Mouse (Mus musculus): ENCODE measurements at regions not wholly inside any gene's neighbourhood (a gene's known extent, or its start where the extent isn't known, plus 50 kb on each side); places are given as distances from the start of the nearest gene placed in this dataset.

DNA sequence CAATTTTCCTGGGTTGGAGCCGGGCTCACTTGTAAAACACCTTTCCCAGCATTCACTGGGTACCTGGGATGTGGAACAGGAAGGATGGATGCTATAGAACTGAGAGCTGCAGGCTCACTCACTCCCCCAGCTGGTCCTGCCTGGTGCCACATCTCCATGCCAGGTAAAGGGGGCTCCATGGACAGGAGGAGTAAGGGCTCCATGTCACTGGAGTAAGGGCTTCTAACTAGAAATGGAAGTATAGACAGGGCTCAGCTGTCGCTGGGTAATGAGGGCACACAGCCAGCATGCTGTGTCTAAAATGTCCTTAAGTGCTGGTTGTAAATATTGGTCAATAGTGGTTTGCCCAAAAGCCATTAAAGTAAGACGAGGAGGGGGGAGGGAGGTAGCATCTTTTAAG, 99.4 kb upstream of the Gpr12 start:
- DNase-seq = no peak

DNA sequence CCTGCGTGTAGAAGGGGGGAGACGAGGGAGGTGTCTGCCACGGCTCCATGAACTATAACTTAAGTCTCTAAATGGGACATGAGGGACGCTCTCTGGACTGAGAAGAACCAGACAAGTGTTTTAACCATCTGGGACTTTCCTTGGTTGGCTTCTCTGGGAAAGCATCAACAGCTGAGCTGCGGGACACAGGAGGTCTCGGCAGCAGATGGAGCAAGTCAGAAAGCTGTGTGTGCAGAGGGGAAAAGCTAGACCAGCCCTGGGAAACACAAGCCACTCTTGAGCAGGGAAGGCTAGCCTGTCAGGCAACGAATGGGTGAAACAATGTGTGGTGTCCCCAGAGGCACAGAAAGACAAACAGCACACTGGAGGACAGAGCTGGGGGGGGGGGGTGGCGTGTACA, 98.5 kb upstream of the Gpr12 start:
- DNase-seq = no peak

DNA sequence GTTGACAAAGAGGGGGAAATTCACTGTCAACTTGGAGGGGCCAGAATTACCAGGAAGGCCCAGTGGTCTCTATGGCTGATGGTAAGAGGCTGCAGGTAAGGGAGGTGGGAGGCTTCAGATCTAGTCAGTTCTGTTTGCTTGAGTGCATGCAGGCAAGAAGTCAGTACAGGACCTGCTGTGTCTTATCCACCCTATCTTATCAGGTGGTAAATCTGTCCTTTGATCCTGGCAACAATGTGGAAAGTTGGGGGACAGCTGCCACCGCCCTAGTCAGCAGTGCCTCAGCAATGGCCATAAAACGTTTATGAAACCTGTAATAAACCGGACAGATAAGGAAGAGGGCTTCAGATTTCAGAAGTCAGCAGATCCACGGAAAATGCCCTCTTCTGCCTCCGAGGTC, 97.9 kb upstream of the Gpr12 start:
- DNase-seq = no peak

DNA sequence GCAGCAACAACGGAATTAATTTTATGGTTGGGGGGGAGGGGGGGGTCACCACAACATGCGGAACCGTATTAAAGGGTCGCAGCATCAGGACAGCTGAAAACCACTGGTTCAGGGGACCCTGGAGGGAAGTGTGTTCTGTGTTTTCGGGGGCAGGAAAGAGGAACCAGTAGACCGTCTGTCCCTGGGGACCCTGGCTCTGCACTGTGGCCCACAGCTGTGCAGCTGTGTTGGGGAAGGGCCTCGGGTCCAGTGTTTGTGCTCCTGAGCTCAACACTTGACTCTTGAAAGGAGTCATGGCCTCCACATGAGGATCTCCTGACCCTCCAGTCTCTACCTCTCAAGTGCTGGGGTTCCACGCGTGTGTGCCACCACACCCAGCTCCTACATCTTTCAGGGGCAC, 96.5 kb upstream of the Gpr12 start:
- DNase-seq = no peak

DNA sequence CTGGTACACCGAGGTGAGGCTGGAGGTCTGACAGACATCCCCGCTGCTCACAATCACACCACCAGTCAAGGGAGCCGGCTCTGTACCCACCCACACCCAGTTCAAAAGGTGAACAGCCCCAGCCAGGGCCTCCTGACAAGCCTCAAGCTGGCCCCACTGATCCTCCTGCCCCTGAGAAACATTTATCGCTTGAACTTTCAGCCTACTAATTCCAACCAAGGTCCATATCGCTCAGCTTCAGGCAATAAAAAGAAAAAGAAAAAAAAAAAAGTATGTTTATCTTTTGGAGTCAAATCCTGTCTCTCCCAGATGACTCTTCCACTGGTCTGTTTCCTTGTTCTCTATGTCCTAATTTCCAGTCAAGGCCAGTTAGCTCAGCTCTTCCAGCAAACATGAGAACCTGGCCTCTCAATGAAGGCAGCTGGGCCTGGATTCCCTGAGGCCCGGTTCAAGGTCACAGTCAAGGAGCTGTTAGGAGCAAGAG, 94.2 kb upstream of the Gpr12 start:
- DNase-seq = no peak

DNA sequence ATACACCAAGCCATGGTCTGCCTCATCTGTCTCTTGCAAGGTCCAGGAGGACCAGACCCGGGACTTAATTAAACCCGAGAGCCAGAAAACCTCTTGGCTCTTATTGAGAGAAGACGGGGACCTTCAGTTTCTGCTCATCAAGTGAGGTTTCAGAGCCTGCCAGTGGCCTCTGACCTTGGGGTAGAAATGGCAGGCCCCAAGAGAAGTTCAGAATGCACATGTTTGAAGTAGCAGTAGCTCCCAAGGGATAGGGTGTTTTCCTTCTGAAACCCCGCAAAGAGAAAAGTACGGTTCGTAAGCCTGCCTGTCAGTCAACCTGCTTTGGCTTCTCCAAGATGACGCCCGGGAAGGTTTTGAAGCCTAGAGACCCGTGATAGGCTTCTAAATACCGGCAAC, 93.7 kb upstream of the Gpr12 start:
- DNase-seq = no peak

DNA sequence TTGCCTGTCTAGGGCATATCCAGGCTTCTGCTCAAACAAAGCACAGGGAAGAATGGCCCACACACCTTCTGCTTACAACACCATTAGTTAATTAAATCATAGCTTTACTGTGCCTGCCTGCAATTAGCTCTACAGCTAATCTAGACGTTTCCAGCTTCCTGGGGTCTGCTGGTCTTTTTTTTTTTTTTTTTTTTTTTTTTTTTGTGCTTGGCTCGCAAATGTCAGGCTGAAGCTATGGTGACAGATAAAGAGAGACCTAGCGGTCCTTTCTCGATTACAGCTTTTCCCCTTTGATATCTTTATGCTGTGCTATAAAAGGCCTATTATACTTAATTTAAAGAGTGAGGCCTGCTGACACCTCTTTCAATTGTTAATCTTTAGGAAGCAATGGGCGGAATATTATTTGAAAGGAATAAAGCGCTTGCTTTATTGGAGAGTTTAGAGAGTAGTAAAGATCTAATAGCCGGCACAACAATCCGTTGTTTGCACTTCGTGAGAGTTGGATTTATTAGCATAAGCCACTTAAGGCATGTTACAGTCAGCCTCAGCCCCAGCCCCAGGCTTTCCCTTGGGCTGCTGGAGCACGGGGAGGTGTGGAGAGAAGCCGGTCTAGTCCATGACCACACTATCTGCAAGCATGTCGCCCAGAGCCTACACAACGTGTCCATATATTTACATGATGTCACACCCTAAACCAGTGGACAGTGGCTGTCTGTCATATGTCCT, 93.2 kb upstream of the Gpr12 start:
- DNase-seq = no peak

DNA sequence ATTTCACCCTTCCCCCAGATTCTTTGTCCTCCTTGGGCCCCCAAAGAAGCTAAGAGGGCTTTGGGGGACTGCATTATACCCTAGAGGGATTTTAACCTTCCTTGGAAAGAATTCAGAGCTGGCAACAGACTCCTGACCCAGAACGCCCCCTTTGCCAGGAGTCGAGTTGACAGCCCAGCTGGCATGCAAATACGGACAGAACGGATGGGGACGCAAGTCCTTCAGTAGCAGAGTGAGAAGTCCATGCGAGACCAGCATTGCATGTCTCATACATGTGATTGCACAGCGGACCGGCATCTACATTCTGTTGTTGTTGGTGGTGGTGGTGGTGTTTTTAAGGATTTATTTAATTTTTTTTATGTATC, 92.1 kb upstream of the Gpr12 start:
- no peak for DNase-seq

DNA sequence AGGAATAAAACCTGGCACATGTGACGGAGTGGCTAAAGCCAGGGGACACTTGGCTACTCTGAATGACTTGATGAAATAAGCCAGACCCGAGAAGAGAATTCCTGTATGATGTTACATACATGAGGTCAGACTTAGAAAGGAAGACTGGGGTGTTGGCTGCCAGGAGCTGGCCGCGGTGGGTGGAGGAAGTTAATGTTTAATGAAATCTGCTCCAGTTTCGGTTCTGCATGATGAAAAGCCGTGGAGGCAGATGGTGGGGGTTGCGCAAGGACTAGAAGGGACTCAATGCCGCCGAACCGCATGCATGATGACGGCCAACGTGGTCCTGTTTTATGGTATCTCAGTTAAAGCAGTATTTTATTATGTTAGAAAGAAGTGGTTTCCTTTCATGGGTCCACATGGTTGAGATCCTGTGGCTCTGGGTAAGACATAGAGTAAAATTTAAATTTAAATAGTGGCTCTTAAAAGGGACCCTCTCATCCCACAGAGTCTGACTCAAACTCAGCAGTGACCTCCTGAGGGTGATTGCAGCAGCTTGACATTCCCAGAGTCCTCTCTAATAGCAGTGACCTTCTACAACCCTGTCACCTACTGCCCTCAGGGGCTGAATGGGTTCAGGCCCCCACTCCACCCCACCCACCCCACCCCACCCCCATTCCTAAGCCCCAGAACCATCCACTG, 91.6 kb upstream of the Gpr12 start:
- DNase-seq = no peak

DNA sequence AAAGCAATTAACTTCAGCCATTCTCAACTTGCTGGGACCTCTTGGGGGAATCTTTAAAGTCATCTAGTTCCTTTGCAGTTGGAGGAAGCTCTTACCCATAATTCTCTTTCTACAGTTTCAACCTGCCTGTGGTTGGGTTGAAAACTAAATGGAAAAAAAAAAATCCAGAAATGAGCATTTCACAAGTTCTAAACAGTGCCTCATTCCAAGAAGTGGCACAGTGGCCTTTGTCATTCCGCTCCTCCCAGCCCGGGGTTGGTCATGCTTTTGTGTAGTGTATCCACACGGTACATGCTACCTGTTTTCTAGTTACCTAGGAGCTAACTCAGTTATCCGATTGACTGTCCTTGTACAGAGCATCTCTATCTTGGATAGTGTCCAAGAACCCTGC, 90.8 kb upstream of the Gpr12 start:
- no peak for DNase-seq

DNA sequence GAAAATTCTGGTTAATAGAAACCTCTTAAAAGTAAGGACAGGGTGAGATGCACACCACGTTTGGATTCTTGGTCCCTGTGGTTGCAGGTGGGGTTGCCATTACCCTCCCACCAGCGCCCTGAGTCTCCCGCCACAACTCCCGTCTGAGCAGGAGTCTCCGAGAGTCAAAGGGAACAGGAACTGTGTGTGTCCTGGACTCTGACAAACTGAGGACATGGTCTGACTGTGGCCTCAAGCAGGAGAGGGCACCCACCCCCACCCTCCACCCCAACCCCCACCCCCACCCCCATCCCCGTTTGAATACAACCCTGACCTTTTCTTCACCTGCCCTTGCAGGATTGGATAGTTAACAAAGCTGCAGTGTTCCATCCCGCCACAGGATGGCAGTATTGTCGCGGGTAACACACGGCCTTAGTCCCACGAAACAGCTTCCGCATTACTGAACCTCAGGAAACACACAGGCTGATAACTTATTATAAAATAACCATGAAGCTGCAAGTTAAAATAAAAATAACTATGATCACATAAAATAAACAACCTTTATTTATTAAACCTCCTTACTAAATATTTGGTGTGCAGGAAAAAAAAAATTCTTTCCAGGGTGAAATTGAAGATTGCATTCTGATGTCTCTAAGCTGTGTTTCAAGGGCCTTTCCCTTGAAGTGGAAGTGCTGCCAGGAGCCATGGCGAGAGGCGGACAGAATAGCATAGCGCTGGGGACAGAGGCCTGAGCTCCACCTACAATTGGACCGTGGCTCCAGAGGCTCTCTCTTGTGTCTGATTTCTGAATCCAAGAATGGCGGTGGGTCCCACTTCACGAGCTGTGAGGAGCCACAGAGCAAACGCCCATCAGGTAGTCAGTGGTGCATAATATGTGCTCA, 90.2 kb upstream of the Gpr12 start:
- peak; percentile 39 for DNase-seq

DNA sequence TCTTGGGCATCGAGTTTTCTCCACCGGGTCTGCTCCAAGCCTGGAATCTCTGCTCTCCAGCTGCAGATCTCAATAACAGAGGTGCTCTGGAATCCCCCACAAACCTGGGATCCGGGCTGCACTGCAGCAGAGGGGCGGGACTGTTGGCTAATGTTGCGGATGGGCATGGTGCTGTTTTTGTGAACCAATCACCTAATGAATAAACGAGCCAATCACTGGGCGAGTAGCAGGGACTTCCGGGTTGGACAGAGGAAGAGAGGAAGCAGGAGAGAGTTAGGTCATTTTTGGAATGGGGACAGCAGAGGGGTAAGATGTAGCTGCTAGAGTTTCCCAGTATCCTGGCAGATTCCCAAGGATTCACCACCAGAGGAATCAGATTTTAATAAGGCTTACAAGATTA, 76.7 kb upstream of the Gpr12 start:
- no peak for DNase-seq

DNA sequence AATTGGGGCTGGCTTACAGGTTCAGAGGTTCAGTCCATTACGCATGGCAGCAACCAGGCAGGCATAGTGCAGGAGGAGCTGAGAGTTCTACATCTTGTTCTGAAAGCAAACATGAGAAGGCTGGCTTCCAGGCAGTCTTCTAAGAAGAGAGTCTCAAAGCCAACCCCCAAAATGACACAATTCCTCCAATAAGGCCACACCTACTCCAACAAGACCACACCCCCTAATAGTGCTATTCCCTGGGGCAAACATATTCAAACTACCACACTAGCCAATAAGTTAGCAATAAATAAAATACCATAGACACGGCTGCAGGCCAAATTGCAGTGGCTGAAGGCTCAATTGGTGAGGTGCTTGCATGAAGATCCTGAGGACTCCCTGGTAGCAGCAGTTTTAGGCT, 72.2 kb upstream of the Gpr12 start:
- DNase-seq = no peak

DNA sequence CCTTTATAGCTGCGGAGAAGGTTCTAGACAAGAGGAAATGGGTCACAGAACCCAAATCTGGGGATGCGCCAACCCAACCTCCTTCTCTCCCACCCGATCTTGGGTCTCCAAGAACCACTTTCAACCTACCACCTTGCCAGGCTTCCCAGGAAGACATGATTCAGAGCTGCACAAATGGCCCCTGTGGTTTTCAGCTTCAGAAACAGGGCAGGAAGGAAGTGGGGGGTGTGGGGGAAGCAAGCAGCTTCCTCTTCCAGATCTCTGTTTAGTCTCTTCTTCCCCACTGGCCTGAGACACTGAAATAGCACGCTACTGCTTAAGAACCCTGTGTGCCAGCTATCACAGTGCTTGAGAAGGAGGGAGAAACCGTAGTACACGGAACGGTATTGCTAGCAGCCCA, 70.4 kb upstream of the Gpr12 start:
- no peak for DNase-seq

DNA sequence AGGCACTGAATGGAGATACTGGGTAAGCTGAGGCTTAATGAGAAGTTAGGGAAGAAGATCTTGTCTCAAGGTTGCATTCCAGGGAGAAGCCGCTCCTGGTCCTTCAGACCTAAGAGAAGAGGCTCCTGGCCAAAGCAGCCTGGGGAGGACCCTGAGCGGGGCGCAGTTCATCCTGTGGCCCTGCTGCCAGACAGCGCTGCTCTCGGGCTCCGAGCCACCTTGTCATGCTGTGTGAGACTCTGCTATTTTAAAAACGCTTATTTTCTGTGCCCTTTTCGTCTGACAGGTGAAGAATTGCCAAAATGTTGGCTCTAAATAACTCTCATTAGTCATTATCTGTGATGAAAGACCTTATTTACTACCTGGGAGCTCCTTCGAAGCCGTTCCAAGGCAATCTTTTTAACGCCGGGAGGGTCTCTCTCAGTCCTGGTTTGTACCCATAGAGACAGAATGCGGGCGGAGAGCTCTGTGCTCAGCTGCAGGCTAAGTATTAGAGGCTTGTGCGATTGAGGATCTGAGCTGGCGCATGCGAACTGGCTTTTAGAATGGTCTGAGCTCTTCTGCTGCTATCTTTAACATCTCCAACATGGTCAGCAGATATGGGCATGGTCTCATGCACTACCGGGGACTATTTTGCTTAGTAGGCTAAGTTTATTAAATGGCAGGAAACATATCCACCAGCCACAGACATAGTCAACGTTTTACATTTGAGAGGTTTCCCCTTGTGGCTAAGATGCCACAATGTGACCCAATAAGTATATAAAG, 68.8 kb upstream of the Gpr12 start:
- no peak for DNase-seq

DNA sequence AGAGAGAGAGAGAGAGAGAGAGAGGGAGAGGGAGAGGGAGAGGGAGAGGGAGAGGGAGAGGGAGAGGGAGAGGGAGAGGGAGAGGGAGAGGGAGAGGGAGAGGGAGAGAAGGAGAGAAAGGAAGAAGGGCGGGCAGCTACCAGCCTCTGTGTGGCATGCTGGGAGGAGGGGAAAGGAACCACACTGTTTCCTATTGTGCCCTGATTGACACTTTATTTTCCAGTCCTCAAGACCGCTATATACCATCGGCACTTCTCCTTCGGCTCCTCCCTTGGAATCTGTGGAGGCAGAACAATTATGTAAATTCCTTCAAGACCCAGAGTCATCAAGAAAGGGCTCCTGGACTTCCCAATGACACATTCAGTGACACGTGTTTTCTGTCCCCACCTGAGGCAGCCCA, 67.8 kb upstream of the Gpr12 start:
- DNase-seq = no peak

DNA sequence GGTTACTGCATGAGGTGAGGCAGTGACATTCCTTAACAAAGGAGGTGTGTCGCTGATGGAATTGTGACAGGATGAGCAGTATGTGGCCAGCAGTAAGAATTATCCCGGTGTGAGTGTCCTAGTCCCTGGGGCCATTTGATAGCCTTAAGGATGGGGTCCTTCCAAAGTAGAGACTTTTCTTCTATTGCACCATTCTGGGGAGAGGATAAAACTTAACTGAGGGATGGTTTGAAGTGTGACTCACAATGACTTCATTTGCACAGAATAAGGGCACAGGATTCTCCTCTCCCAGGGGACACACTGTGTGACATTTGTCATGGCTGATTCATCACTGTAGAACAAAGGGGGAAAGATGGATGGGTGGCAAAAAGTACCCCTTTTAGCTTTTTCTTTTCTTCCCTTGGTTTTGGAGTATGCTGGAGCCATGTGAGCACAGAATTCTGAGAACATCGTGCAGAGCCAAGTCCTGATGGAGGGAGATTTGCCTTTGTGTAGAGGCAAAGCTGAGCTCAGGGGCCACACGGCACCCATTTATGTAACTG, 63.6 kb upstream of the Gpr12 start:
- no peak for DNase-seq

DNA sequence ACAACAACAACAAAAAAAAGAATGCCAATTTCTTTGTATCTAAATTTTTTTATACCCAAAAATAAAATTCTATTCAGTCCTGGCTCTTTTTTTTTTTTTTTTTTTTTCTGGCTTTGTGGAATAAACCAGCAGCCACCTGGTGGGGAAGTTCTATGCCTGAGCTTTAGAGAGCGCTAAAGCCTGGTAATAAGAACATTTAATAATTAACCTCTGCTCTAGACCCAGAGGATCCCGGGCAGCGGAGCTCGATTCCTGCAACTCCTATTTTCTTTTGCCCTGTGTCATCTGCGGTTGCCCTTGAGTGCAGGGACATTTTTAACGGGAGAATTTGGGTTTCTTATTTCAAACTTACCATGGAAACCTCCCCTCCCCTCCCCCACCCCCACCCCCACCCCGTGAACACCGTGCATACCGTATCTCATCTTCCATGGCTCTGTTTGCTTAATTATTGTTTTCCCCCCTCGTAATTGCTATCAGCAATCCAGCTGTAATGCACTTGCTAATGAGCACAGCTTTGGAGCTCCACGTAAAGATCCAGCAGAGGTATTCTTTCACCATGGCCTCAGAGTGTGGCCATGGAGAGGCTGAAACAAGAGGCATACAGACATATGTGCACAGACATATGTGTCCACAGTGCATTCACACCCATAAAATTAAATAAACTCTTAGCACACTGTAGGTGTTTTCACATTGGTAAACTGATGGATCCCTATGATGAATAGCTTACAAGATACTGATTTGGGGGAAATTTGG, 62.8 kb upstream of the Gpr12 start:
- no peak for DNase-seq

DNA sequence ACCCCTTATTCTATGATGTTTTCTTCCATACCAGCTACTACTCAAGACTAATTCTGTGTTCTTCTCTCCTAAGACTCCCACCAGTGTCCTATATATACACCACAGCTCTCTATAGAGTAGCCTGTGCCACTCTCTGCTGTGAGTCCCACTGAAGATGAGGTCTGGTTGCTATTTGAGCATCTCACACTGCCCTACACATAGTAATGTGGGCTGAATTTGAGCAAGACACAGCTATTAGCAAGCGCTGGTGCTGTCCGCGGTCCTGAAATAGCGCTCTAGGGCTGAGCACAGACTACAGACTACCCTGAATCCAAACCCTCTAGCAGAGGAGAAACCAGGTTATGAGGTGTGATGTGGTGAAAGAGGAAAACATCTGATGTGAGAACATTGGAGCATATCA, 59.5 kb upstream of the Gpr12 start:
- DNase-seq = no peak

DNA sequence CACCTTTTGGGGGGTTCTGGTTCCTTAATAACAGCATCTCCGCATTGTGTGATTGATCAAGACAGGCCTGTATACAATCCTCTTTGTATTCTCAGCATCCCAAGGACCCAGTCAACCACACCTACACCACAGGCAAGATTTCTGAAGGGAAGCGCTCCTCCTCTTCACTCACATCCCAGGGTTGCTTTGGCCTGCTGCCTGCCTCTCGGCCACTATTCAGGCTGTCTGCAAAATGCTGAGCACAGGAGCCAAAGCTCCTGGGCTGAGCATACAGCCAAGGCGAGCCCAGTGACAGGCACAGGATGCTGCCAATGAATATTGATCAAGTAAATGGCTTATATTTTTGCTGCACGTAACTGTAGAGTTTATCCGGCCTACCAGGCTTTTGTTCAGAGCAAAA, 56.9 kb upstream of the Gpr12 start:
- no peak for DNase-seq

DNA sequence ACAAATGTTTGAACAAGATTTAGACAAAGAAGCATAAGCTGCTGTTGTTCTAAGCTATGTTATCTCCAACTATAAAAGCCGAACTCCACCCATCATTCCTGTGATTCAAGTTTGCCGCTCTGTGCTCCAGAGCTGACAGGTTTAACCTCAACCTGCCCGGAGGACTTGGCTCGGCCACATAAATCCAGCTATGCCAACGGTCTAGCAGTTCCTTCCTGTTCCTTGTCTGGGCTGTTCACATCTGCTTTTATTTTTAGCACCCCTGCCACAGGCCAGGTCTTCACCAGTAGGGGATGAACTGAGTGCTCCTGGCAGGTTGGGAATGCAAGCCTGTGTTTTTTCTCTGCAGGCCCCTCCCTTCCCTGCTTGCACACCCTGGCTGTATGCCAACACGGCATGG, 51.8 kb upstream of the Gpr12 start:
- no peak for DNase-seq

Measured in cerebellum, adult 9-11 months (tissue).